Mouse (Mus musculus): ENCODE results near the gene Uhrf1bp1l. TPM values are rescaled to one million over a fixed set of nuclear protein-coding genes. Genes with fewer than 3 reads are reported as not detected.

The Uhrf1bp1l gene
- polyA plus RNA-seq, 1 experiment, result 8.5 TPM

- DNase-seq (ENCODE audit: low read depth, low spot score), result no peak
- WGBS, result 42% methylated on average over 3 of the region's 3 CpGs
Measured at GRCm38 (mm10) chr10:89826896-89827295, 82.1 kb downstream of the Uhrf1bp1l start.

GRCm38 (mm10) chr10:89832334-89832733 is 87.5 kb downstream of the Uhrf1bp1l start:
- WGBS, result 62% methylated on average over 4 of the region's 4 CpGs
- DNase-seq (ENCODE audit: low read depth, low spot score), result no peak

DNA sequence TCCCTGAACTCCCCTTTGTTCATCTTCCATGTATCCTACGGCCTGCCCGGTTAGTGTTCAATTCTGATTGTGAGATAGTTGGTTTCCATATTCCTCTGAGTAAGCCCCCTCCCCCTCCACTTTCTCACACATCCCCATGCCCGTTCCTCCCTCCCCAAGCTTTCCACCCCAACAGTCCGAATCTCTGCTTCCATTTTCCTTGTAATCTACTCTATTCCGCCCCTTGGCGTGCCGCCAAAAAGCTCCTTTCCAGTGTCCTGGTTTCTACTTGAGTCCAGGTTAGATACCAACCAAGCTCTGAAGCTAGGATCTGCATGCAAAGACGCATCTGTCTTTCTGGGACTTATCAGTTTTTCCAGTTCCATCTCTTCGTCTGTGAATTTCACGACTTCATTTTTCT is 88.4 kb downstream of the Uhrf1bp1l start:
- 80% methylated on average over 10 of the region's 10 CpGs for WGBS
- DNase-seq (ENCODE audit: low read depth, low spot score), result no peak

DNA sequence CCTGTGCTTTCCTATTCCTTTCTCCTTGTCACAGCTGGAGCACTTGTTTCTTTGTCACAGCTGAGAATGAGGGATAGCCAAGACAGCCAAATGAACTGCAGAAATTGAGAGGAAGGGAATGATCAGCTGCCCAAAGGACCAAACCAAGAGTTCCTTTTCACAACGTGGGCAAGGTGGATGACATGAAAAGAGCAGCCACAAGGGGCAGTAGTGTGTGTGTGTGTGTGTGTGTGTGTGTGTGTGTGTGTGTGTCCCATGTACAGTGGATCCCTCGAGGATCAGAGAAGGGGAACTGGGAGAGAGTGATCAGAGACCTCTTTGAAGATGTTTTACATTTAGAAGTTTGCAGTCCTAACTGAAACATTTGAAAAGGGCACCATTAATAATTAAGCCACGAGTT is 92.7 kb downstream of the Uhrf1bp1l start:
- WGBS, result 35% methylated on average over 3 of the region's 3 CpGs
- no peak for DNase-seq (ENCODE audit: low read depth, low spot score)

DNA sequence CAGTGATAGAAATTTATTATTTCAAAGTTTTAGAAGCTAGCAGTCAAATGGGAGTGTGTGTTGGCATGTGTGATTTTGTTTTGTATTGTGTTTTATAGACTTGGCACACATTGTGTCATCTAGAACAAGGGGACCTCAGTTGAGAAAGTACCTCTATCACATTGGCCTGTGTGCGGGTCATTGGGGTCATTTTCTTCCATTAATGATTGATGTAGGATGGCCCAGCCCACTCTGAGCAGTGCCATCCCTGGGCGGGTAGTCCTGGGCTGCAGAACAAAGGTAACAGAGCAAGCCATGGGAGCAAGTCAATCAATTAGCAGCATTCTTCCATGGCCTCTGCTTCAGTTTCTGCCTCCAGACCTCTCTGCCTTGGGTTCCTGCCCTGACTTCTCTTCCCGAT is 94.0 kb downstream of the Uhrf1bp1l start:
- no peak for DNase-seq (ENCODE audit: low read depth, low spot score)
- 57% methylated on average over 3 of the region's 3 CpGs for WGBS

DNA sequence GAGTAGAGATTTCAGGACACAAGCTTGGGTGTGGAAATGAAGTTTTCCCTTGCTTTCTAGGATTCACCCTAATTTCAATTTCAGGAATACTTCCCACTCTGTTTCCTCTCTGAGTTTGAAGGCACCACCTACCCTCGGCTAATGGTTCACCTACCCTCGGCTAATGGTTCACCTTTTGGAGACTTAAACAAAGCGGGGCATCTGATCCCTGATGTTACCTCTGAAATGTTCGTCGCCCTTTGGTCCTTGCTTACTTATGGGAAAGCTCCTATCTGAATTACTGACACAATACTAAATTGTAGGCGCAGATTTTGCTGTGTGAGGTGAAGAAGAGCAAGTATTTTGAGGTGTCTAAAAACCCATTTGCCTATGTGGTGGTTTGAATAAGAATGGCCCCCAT is 106.2 kb downstream of the Uhrf1bp1l start:
- no peak for DNase-seq (ENCODE audit: low read depth, low spot score)
- WGBS, result 87% methylated on average over 6 of the region's 6 CpGs

DNA sequence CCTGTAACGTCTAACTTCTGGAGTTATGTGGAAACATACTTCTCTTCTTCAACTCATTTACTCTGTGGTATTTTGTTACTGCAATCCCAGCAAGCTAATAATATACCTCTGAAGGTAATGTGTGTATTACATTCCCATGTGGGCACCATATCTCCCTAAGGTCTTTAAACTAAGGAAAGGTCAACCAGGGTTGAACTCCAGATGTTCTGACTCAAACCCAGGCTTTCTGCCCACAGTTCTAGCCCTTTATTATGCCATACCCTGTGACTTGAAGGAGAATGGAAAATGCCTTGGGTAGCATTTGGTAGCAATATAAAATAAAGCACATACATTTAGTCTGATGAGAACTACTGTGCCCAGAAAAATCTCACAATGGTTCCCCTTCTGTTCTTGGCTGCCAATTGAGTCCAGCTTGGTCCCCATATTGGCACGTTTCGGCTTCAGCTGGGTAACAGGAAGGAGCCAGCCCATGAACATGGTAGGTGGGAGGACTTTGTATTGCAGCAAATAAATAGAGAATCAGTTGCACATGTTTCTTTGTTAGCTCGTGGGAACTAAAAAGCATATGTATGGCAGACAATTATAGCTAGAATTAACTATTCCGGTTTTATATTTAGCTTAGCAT is 110.6 kb downstream of the Uhrf1bp1l start:
- 81% methylated on average over 5 of the region's 5 CpGs for WGBS

GRCm38 (mm10) chr10:89856286-89856685 is 111.5 kb downstream of the Uhrf1bp1l start:
- WGBS, result 92% methylated on average over 7 of the region's 7 CpGs
- no peak for DNase-seq (ENCODE audit: low read depth, low spot score)

More for the DNA sequence above, 110.6 kb downstream of the Uhrf1bp1l start:
- no peak for DNase-seq (ENCODE audit: low read depth, low spot score)

DNA sequence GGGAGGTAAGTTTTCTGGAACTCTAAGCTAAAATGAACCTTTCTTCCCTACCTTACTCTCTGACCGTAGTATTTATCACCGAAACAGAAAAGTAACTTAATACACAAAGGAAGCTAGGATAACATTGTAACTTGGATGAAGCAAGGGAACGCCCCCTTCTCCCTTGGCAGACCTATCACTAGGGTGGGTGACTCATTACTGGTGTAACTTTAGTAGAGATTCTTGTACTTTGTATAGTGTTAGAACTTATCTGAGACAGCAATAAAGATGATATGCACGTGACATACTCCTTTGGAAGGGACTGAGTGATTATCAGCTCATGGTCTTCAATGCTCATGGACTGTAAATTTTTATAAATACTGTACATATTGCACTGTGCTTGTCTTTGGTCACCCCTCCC is 123.4 kb downstream of the Uhrf1bp1l start:
- no peak for DNase-seq (ENCODE audit: low read depth, low spot score)
- 75% methylated on average over 4 of the region's 4 CpGs for WGBS

DNA sequence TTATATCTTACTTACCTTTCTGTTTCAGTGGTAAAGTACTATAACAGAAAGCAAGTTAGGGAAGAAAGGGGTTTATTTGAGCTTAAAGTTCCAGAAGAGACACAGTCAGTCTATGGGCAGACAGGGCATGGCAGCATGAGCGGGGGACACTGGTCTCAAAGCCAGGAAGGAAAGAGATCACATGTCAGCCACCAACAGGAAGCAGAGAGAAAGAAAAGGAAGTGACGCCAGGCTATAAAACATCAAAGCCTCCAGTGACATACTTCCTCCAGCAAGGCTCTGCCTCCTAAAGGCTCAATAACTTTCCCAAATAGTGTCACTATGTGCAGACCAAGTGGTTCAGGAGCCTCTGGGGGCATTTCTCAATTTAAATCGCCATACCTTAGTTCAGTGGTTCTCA is 124.0 kb downstream of the Uhrf1bp1l start:
- 68% methylated on average over 3 of the region's 3 CpGs for WGBS
- DNase-seq (ENCODE audit: low read depth, low spot score), result no peak

Other genes with a start within 250 kb of the Uhrf1bp1l start
- gene Nr1h4, start 211.4 kb upstream of the Uhrf1bp1l start, polyA plus RNA-seq (2012; rRNA removed), result 44.6 and 70.1 TPM in 2 replicates
- gene Slc17a8, start 123.7 kb upstream of the Uhrf1bp1l start, polyA plus RNA-seq (2012; rRNA removed), result 0.23 and 0.77 TPM in 2 replicates
- gene Scyl2, start 58.7 kb upstream of the Uhrf1bp1l start, polyA plus RNA-seq (2012; rRNA removed), result 13.7 and 22.2 TPM in 2 replicates
- 0.86 and 0.94 TPM in 2 replicates for gene Actr6, start 12.7 kb upstream of the Uhrf1bp1l start, polyA plus RNA-seq (2012; rRNA removed)
- 0.17 and 0.33 TPM in 2 replicates for gene Anks1b, start 128.5 kb downstream of the Uhrf1bp1l start, polyA plus RNA-seq (2012; rRNA removed)